Mouse (Mus musculus) brain, embryonic 14.5 days (tissue): ENCODE measurements around the gene Ubxn10.

Source experiments
- CTCF ChIP-seq: fragments of 200-500 bp; IDR thresholded peaks from 2 replicates; pipeline ENCODE4 v1.5.1; 2012; ENCODE audit warnings: inconsistent platforms, mild to moderate bottlenecking, moderate library complexity, borderline replicate concordance; ENCODE audit not compliant: insufficient read depth, insufficient read length; ENCODE audit errors: extremely low read depth
- POLR2A ChIP-seq: fragments of 200-500 bp; IDR thresholded peaks from 2 replicates; pipeline ENCODE4 v1.6.1; 2012; ENCODE audit warnings: mild to moderate bottlenecking, inconsistent platforms, borderline replicate concordance; ENCODE audit not compliant: poor library complexity, insufficient read depth, insufficient read length, severe bottlenecking; ENCODE audit errors: extremely low read depth

- no peak for TF ChIP-seq CTCF
- TF ChIP-seq POLR2A: no peak
These were observed 45.4 kb downstream of the Ubxn10 start for GRCm38 (mm10) chr4:138691443-138692181.
